Mouse (Mus musculus) brain, embryonic 14.5 days (tissue): Measurements from ENCODE around the gene Bcl11a. TPM values are rescaled to one million over a fixed set of nuclear protein-coding genes. Genes with fewer than 3 reads are reported as not detected.
"Not testable (repeated sequence)": the region's sequence is repeated elsewhere in the genome, so short reads cannot be mapped to it uniquely, and the experiment has no call there.

ENCODE experiments used
- DNase-seq: peaks from one replicate; pipeline ENCODE4 v3.0.0-alpha.2; 2011; ENCODE audit warnings: low read depth
- CTCF ChIP-seq: fragments of 200-500 bp; IDR thresholded peaks from 2 replicates; pipeline ENCODE4 v1.5.1; 2012; ENCODE audit warnings: inconsistent platforms, mild to moderate bottlenecking, moderate library complexity, borderline replicate concordance; ENCODE audit not compliant: insufficient read depth, insufficient read length; ENCODE audit errors: extremely low read depth
- POLR2A ChIP-seq: fragments of 200-500 bp; IDR thresholded peaks from 2 replicates; pipeline ENCODE4 v1.6.1; 2012; ENCODE audit warnings: mild to moderate bottlenecking, inconsistent platforms, borderline replicate concordance; ENCODE audit not compliant: poor library complexity, insufficient read depth, insufficient read length, severe bottlenecking; ENCODE audit errors: extremely low read depth
- polyA plus RNA-seq: library from polyadenylated mRNA; depleted of rRNA; stranded (reverse); fragments of >200 nt; gene quantifications from 2 replicates; pipeline ENCODE4 v1.2.3, GENCODE M21; 2012

Gene Bcl11a
- polyA plus RNA-seq, 1 experiment = 88.6 TPM

DNA sequence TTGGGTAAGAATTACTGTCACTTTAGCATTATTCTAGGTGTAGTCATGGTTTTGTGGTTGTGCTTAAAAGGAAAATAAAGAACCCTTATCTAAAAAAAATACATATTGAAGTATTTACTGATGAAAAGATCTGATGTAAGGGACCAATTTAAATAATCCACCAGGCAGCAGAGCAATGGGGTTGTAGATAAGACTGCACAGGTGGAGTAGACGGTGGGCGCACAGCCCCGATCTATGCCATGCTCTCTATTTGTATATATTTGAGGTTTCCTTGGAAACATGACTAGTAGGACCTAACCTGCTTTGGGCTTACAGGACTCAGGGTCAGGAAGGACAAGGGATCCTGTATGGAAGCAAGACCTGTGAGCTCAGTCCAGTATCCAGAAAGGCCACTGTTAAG, 31.5 kb downstream of the Bcl11a start:
- DNase-seq = no peak

DNA sequence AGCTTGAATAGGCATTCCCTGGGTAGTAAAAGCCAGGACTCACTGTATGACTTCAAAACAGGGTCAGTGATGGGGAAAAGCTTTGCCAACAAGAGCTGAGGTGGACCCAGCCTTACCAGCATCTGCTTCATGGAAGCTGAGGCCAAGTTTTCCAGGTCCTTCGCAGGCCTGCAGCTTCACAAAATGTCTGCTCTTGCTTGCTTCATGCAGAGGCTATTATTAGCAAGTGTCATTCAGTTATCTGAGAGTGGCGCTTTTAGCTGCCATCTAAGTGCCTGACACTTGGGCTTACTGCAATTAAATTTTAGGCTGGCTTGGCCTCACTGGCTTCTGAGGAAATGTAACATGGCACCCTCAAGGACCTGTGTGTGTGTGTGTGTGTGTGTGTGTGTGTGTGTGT, 32.3 kb downstream of the Bcl11a start:
- peak; percentile 61 for DNase-seq
- TF ChIP-seq POLR2A (no peak), CTCF (no peak)

More for the DNA sequence above, 31.5 kb downstream of the Bcl11a start:
- no peak for TF ChIP-seq CTCF
- no peak for TF ChIP-seq POLR2A

DNA sequence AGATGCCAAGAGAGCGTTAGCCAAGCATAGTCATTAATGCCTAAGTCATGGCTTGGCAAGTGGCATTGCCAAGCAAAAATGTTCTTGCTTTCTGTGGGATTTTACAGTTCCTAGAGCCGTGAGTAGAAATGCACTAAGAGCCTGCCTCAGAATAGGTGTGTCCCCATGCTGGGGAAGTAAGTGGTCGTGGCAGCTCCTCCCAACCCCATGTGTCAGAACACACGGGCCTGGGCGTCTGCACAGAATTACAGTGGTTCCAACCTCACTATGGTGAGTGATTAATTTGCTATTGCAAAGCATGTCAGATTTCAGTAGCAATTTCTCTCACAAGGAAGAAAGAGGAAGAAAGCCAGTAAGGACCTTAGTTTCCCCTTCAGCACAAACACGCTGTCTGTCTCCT, 33.9 kb downstream of the Bcl11a start:
- peak; percentile 39 for DNase-seq
- no peak for TF ChIP-seq CTCF
- no peak for TF ChIP-seq POLR2A

DNA sequence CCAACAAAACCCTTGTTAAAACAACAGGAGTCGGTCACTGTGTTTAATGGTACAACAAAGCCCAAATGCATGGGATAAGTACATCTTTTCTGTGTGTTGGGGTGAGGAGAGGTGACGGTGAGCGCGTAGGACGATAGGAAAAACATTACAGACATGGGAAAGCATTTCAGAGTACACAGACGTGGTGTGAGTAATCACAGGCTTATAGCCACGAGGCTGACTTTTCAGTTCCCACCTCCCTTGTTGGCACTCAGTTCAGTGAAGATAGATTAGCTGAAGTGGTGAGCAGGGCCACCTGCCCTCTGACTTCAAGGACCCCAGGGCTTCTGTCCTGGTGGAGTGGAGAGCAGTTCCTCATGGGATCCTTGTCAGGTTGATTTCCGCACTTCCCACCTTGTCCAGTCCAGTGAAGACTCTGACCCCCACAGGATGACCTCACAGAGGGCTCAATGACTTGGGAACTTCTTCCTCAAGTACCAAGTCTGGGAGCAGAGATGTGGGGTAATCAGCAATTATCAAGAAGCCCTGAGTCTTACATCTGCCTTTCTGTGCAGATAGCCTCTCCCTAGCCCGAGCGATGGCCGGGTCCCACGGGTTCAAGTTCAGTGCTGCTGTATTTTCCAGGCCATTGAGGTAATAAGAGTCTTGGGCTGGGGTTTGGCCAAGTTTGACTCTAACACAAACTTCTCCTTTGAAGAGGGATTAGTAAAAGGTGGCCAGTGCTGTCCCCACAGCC, 37.3 kb downstream of the Bcl11a start:
- DNase-seq = no peak
- TF ChIP-seq CTCF (no peak), POLR2A (no peak)

DNA sequence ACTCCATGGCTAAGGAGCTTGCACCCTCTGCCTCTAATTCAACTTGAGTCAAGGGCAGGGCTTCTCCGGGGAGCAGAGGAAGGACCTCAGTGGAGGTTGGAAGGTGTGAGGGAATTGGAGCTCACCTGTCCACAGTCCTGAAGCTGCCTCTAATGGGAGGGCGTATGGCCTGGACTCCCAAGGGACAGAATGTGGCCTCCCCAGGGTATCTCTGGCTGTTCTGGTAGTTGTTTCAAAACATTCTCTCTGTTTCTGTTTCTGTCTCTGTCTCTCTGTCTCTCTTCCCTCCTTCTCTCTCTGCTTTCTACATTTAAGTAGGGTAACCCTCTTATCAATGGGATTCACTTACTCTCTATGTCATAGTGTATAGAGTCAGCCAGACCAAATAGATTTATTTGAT, 38.2 kb downstream of the Bcl11a start:
- DNase-seq = no peak
- TF ChIP-seq CTCF = no peak
- TF ChIP-seq POLR2A = no peak

DNA sequence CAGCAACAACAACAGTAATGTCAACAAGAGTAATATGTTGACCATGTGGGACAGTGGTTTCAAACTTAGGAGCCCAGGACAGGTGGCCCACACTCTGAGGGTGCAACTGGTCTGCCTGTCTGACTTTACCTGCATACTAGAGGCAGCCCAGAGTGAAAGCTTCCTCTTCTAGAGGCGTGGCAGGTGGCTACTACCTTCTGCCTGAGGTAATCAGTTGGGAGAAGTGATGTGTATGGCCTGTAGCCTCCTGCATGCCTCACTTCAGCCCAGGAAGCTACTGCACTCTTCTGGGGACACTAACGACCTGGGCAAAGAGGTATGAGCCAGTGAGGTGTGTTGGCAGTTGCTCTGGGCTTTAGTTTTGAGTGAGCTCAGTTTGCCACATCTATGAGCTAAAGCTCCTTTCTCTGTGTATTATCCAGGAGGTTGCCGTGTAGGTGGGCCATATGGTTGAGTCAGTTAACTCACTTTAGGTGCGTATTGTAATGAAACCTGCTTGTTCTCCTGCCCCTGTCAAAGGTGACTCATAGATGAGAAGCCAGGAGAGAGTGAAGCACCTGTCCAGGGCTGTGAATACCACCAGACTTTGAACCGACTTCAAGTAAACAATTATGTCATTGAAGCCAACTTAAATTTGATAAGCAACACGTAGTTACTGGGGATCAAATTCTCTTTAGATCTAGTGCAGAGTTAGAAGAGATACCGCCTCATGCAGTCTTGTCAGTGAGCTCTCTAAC, 38.9 kb downstream of the Bcl11a start:
- no peak for DNase-seq
- TF ChIP-seq POLR2A = no peak
- TF ChIP-seq CTCF = no peak

DNA sequence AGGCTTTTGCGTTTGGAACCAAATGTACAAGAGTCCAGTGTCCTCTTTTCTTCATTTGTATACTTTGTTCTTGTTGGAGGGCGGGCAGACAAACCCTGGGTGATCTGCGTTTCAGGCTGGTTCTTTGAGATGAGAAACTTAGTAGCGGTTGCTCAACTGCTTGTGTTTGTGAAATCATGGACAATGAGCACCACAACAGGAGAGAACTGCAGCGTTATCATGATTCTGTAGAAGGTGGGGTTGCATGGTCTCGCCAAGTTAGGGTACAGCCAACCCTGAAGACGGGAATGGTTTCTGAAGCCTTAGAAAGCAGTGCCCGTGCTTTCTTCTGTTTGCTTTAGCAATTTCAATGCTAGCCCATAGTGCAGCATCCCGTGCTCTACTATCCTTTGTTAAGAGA, 43.3 kb downstream of the Bcl11a start:
- no peak for DNase-seq
- TF ChIP-seq CTCF (no peak), POLR2A (no peak)

DNA sequence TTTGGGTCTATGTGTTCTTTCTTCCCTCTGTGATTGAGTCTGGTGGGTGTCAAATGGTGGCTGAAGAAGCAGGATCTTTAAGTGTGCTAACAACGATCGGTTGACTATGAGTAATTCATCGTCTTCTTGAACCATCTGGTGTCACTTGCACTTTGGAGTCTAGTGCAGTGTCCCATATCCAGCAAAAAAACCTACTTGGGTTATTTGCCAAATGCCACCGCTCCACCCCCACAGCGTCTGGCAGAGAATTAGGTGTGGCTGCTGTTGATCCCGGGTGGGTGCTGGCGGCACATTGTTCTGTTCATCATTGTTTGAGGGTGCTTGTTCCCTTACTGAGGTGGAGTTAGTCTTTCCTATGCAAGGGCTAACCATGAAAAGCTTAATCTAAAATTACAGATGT, 45.0 kb downstream of the Bcl11a start:
- DNase-seq = no peak
- TF ChIP-seq CTCF = no peak

DNA sequence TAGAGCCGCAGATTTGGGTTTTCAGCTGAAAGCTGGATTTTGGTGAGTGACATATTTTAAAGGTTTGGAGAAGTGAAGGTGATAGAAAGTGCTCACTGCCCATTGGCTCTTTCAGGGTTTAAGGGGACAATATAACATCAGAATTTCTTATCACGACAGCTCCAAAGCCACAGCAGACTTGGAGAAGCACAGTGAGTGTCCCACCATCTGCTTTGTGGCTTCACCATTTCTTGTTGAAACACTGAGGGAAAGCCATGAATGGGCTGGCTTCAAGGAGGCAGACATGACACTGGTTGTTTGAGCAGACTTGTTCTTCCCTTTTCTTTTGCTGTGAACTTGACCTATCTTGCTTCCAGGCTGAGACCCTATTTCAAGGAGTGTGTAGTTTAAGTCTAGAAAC, 46.1 kb downstream of the Bcl11a start:
- TF ChIP-seq CTCF (no peak), POLR2A (no peak)
- DNase-seq = no peak

DNA sequence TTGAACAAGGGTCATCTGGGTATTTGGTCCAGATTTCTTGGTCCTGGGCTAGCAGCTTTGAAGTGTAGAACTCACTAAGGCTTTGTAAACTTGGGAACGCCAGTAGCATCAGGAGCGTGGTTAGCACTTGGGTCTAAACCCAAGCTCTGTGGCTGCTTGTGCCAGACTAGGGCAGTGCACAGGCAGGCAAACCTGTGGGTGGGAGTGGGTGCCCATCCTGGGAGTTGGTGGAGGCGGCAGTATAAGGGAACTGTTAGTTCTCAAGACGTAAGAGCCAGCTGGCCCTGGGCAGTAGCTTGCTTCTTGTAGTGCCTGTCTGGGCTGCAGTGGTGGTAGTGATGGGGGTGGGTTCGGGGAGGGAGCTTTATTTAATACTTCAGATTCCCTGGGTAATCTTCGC, 47.2 kb downstream of the Bcl11a start:
- TF ChIP-seq POLR2A = no peak
- TF ChIP-seq CTCF = no peak
- DNase-seq = no peak

DNA sequence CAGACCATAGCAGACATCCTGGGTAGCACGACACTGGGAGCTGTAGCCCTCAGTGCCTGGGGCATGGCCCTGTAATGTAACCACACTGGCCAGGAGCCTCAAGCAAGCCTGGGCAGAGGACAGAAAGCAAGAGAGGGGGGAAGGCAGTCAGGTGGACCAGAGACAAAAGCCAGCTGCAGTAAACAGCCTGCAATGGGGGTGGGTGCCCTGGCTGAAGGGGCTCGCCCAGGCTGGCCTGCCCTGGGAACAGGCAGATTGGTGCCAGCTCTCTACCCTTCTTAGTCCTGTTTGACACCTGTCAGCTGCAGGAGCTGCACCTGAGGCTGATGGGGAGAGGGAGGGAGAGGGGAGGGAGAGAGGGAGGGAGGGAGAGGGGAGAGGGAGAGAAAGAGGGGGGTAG, 50.1 kb downstream of the Bcl11a start:
- no peak for TF ChIP-seq CTCF
- no peak for TF ChIP-seq POLR2A

DNA sequence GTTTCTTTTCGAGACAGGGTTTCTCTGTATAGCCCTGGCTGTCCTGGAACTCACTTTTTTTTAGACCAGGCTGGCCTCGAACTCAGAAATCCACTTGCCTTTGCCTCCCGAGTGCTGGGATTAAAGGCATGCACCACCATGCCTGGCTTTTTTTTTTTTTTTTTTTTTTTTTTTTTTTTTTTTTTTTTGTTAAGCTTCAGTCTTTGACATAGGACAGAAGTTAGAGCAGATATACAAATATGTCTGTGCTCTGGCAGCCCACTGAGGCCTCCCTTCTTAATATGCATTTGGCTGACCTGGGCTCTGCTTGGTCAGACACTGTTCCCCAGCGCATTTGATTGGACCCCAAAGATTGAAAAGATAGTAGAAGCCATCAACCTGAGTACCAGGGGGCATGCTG, 51.0 kb downstream of the Bcl11a start:
- not testable (repeated sequence) for DNase-seq

More for the DNA sequence above, 50.1 kb downstream of the Bcl11a start:
- no peak for DNase-seq

DNA sequence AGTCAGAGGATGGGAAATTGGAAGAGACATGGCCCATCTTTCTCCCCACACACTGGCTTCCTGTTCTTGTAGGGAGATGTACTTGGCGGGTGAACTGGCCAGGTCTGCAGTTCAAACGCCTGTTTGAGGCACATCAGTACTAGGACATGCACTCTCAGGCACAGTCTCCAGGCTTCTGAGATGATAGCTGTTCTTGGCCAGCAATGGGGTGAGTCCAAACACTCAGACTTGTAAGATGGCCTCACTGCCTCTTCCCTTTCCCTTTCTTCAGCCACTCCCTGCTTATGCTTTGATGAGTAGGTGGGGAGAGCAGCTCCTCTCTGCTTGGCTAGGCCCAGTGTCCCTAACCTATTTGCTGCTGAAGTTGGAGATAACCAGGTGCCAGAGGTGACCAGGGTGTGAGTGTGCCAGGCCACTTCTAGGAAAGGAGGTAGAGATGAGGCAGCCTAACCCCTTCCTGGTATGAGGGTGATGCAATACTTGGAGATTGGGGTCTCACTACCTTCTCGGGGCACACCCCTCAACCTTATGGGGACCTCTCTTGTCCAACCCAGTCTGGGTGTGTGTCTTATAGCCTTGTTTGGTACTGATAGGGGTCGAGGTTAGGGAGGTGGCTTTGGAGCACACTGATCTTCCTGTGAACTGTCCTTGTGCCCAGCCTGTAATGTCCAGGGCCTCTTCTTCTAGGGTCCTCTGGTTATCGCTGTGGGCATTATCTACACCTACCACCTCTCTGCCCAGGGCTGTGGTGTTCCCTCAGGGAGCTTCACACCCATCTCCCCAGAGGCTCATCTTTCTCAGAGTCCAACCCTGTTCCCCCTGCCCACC, 51.7 kb downstream of the Bcl11a start:
- no peak for TF ChIP-seq CTCF
- no peak for TF ChIP-seq POLR2A
- DNase-seq = no peak
